ENCODE assay signal across 8 mouse cellular contexts in genomic region chr13:21936968-21937367, GRCm38 (mm10). TPM values are rescaled to one million over a fixed set of nuclear protein-coding genes. Genes with fewer than 3 reads are reported as not detected.
A peak's percentile ranks its signal among the peaks of the same experiment; 100 is the strongest.
DNase-seq lines count a peak whose midpoint lies in the region; ATAC-seq and TF ChIP-seq lines count a peak whose summit lies in the region.

No protein-coding gene starts in this region.

- H3K4me1 ChIP-seq in heart, embryonic 14.5 days (ENCODE audit: control insufficient read depth in 2 of 2, insufficient read depth in 2 of 2, low read length in 2 of 2): peaks cover 4% of the 10 kb centered on the region in 2 experiments; a peak in 2 of 4 replicates
- H3K4me1 ChIP-seq in limb, embryonic 12.5 days (replicated peaks): peaks cover 17% of the 10 kb centered on the region
- peaks cover 7% of the 10 kb centered on the region for H3K4me1 ChIP-seq in thymus, adult 2 months (replicated peaks; ENCODE audit: control insufficient read depth, insufficient read depth, low read length)

- H3K79me2 ChIP-seq in myocyte (ENCODE audit: control insufficient read depth, insufficient read depth): no peaks in the 10 kb centered on the region

- no peak overlapping the region for H3ac ChIP-seq in myocyte (ENCODE audit: control insufficient read depth, insufficient read length)

- no peak for TF ChIP-seq CTCF in thymus, adult 2 months (IDR thresholded peaks at IDR 0.05; ENCODE audit: borderline replicate concordance, control insufficient read depth, extremely low read depth, insufficient read depth, low read length, poor library complexity)

- no peaks in the 10 kb centered on the region for H3K9me3 ChIP-seq in heart, embryonic 14.5 days (ENCODE audit: control insufficient read depth, low read length)
- no peaks in the 10 kb centered on the region for H3K9me3 ChIP-seq in limb, embryonic 12.5 days

- peak overlapping the region; percentile 25; the same call in 1 of the 2 replicates for H3K9ac ChIP-seq in heart, embryonic 14.5 days (ENCODE audit: low read length)
- H3K9ac ChIP-seq in limb, embryonic 12.5 days (replicated peaks): no peak overlapping the region

- peak; percentile 45 for ATAC-seq in heart, embryonic 14.5 days (ENCODE audit: insufficient number of reproducible peaks, insufficient read depth, low FRiP score, low read depth)
- ATAC-seq in limb, embryonic 12.5 days (ENCODE audit: insufficient number of reproducible peaks, insufficient read depth, low FRiP score, low TSS enrichment, low read depth): no peak

- H3K27me3 ChIP-seq in heart, embryonic 14.5 days (ENCODE audit: control insufficient read depth, insufficient read depth, low read length): no peaks in the 10 kb centered on the region
- H3K27me3 ChIP-seq in limb, embryonic 12.5 days: no peaks in the 10 kb centered on the region
- no peaks in the 10 kb centered on the region for H3K27me3 ChIP-seq in myocyte (ENCODE audit: control insufficient read depth, insufficient read depth, insufficient read length)
- H3K27me3 ChIP-seq in thymus, adult 2 months (ENCODE audit: control insufficient read depth, insufficient read depth, low read length): no peaks in the 10 kb centered on the region

- peak overlapping the region; percentile 27 to 42 for H3K4me3 ChIP-seq in heart, embryonic 14.5 days (ENCODE audit: control insufficient read depth in 1 of 2, insufficient read depth in 1 of 2, low read depth in 1 of 2, low read length in 2 of 2)
- H3K4me3 ChIP-seq in limb, embryonic 12.5 days (replicated peaks): peak overlapping the region; percentile 23
- H3K4me3 ChIP-seq in myocyte: no peak overlapping the region
- H3K4me3 ChIP-seq in thymus, adult 2 months (ENCODE audit: control insufficient read depth, insufficient read depth, low read length): peak overlapping the region; percentile 13

- TF ChIP-seq POLR2A in myocyte (IDR thresholded peaks at IDR 0.05; ENCODE audit: insufficient read length, low read depth): no peak
- no peak for TF ChIP-seq POLR2A in thymus, adult 2 months (IDR thresholded peaks at IDR 0.05; ENCODE audit: control insufficient read depth, extremely low read depth, insufficient read depth, low read length, poor library complexity)

- DNase-seq in right cerebral cortex, adult 18-20 months: peak; percentile 25
- no peak for DNase-seq in right cerebral cortex, postnatal 4 days
- peak; percentile 73 for DNase-seq in c-Kit-negative CD71-positive TER-119-positive erythroid progenitor cells, embryonic 14.5 days (ENCODE audit: low read depth, low spot score)
- DNase-seq in thymus, adult 2 months: peak; percentile 76
- no peak for DNase-seq in cerebellum, adult 11 months

- 3% methylated on average over 17 of the region's 17 CpGs for WGBS in heart, embryonic 14.5 days
- WGBS in limb, embryonic 12.5 days: 2% methylated on average over 17 of the region's 17 CpGs
- WGBS in thymus, adult 2 months: 40% methylated on average over 17 of the region's 17 CpGs

- H3K4me2 ChIP-seq in heart, embryonic 14.5 days (ENCODE audit: low read length): peak overlapping the region; percentile 50
- H3K4me2 ChIP-seq in limb, embryonic 12.5 days: peak overlapping the region; percentile 45
- H3K4me2 ChIP-seq in myocyte (ENCODE audit: low read depth): peak overlapping the region; percentile 50

- H3K27ac ChIP-seq in heart, embryonic 14.5 days (replicated peaks in 1 of 2; ENCODE audit: control insufficient read depth in 1 of 2, insufficient read depth in 1 of 2, low read depth in 2 of 2, low read length in 2 of 2): no peak overlapping the region; a peak in 1 of 4 replicates
- no peak overlapping the region for H3K27ac ChIP-seq in limb, embryonic 12.5 days
- no peak overlapping the region for H3K27ac ChIP-seq in thymus, adult 2 months (ENCODE audit: control insufficient read depth, insufficient read depth, low read length)

- no peaks in the 10 kb centered on the region for H3K36me3 ChIP-seq in heart, embryonic 14.5 days (ENCODE audit: control insufficient read depth, insufficient read depth, low read length)
- H3K36me3 ChIP-seq in limb, embryonic 12.5 days: no peaks in the 10 kb centered on the region
- no peaks in the 10 kb centered on the region for H3K36me3 ChIP-seq in myocyte (ENCODE audit: control insufficient read depth, insufficient read depth)
- no peaks in the 10 kb centered on the region for H3K36me3 ChIP-seq in thymus, adult 2 months (ENCODE audit: control insufficient read depth, insufficient read depth, low read length)

TF ChIP-seq in myocyte, 11 proteins besides CTCF, POLR2A, EP300 and RAD21:
- TF ChIP-seq MYOD1 (IDR thresholded peaks at IDR 0.05; ENCODE audit: control insufficient read depth in 1 of 3, insufficient read length in 2 of 3, low read depth in 2 of 3): no peak
- TF ChIP-seq E2F4 (IDR thresholded peaks at IDR 0.05; ENCODE audit: insufficient read depth): no peak
- no peak for TF ChIP-seq POLR2AphosphoS2 (IDR thresholded peaks at IDR 0.05; ENCODE audit: insufficient read length, low read depth)
- no peak for TF ChIP-seq USF1 (IDR thresholded peaks at IDR 0.05; ENCODE audit: low read depth)
- TF ChIP-seq CEBPB (IDR thresholded peaks at IDR 0.05; ENCODE audit: insufficient read depth, poor library complexity, severe bottlenecking): no peak
- TF ChIP-seq TCF12 (IDR thresholded peaks at IDR 0.05; ENCODE audit: insufficient read depth, poor library complexity, severe bottlenecking): no peak
- TF ChIP-seq TCF3 (IDR thresholded peaks at IDR 0.05; ENCODE audit: insufficient read length, low read depth): no peak
- TF ChIP-seq MYOG (IDR thresholded peaks at IDR 0.05; ENCODE audit: control insufficient read depth in 1 of 3, insufficient read depth in 1 of 3, insufficient read length in 2 of 3, low read depth in 2 of 3): no peak
- no peak for TF ChIP-seq REST (IDR thresholded peaks at IDR 0.05; ENCODE audit: insufficient read depth, insufficient read length)
- no peak for TF ChIP-seq SRF (IDR thresholded peaks at IDR 0.05; ENCODE audit: control insufficient read depth, insufficient read length, low read depth)
- no peak for TF ChIP-seq MAX (IDR thresholded peaks at IDR 0.05; ENCODE audit: low read depth)

RNA-seq across cellular contexts. Expression of gene Zfp184, which starts 7.9 kb away (rescaled TPM):
- polyA plus RNA-seq in heart, embryonic 14.5 days (2014; fragmentation: Nextera tagmentation; extraction: Ambion mirVana): 6.0 and 7.1 TPM in 2 replicates
- polyA plus RNA-seq in limb, embryonic 12.5 days (2016; fragmentation: Nextera tagmentation; extraction: Ambion mirVana): 23.2 and 25.2 TPM in 2 replicates
- polyA plus RNA-seq in myocyte (2012; fragmentation: generic; extraction: Trizol): 0.89 TPM
- polyA plus RNA-seq in thymus, adult 2 months (2012; rRNA removed): 1.1 and 1.6 TPM in 2 replicates

RNA-seq across cellular contexts. Expression of gene Pom121l2, which starts 44.0 kb away (rescaled TPM):
- not detected in 2 replicates for polyA plus RNA-seq in heart, embryonic 14.5 days (2014; fragmentation: Nextera tagmentation; extraction: Ambion mirVana)
- 0.30 and 0.32 TPM in 2 replicates for polyA plus RNA-seq in limb, embryonic 12.5 days (2016; fragmentation: Nextera tagmentation; extraction: Ambion mirVana)
- not detected for polyA plus RNA-seq in myocyte (2012; fragmentation: generic; extraction: Trizol)
- polyA plus RNA-seq in thymus, adult 2 months (2012; rRNA removed): 0.08 and 0.23 TPM in 2 replicates

Comparison
In these comparisons a context has a peak if more than half of its experiments do, and no peak if none do; other contexts are left out.
1. DNase-seq: peak in right cerebral cortex, adult 18-20 months (single experiment), c-Kit-negative CD71-positive TER-119-positive erythroid progenitor cells, embryonic 14.5 days (single experiment) and thymus, adult 2 months (single experiment); none in right cerebral cortex, postnatal 4 days (single experiment) and cerebellum, adult 11 months (single experiment).
2. Peak in every context shown above with its lines, with median percentiles within 50 percentile points of each other: H3K4me2 ChIP-seq.